Mouse (Mus musculus) adrenal gland, postnatal 36 days (tissue): ENCODE results near the gene Parva. TPM values are rescaled to one million over a fixed set of nuclear protein-coding genes. Genes with fewer than 3 reads are reported as not detected.
A peak's percentile ranks its signal among the peaks of the same experiment; 100 is the strongest.

Source experiments
- DNase-seq, 2 experiments: peaks; one replicate each; pipeline ENCODE4 v3.0.0; 2021; ENCODE audit warnings: mixed read lengths in 1 of 2
- total RNA-seq, 2 experiments: library from RNA; stranded (reverse); gene quantifications; 2 replicates each; pipeline ENCODE4 v1.2.3; 2021

Parva gene
- total RNA-seq, 2 experiments from 2014 or later: 98.6 to 107 TPM

DNA sequence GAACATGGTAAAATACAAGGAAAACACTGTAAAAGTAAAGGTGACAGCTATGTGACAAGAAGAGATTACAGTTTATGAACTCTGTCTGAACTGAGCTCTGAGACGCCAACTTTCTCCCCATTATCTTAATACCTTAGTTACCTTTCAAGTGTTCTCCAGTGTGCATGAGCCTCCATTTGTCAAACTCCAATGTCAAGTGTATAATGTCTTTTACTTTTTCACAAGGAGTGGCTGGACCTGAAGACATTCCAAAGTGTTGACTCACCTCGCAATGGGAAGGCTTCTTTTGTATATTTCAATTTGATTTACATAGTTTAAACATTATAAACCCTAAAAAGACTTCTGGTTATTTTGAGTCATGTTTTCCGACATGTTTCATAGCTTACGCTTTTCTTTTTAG is 3.9 kb upstream of the Parva start:
- DNase-seq: no peak

DNA sequence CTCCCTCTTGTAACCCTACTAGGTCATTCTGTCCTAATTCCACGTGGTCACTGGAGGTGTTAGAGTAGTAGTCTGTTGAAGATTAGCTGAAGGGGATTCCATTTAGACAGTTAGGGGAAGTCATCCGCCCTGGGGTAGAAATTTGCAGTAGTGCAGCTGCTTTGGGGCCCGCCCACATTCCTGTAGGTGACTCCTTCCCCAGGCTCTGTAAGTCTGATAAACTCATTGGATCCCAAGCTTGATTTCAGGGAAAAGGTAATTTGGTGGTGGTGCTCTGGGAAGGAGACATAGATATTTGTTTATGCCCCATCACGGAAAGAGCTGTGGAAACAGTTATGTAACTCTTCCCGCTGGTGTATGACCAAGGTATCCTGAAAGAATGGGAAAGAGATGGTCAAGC is 494 bp upstream of the Parva start:
- DNase-seq: no peak

- DNase-seq: peak; percentile 95
Observed at GRCm38 (mm10) chr7:112428158-112428535, 842 bp downstream of the Parva start.

DNA sequence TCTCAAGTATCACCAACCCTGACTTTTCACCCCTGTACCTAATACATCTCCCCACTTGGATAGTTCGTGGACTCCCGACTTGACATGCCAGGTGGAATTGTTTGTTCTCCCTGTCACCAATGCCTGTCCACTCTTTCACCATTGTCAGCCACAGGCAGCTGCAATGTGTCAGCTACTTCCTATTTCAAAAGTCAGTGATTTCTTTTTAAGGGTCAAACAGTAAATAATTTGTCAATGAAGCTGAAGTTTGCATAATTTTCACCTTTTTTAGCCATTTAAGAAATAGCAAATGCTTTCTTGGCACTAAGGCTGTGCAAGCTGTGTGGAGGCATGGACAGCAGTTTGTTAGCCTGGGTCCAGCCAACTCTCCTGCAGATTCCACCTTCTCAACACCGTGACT is 12.5 kb downstream of the Parva start:
- DNase-seq: no peak

DNA sequence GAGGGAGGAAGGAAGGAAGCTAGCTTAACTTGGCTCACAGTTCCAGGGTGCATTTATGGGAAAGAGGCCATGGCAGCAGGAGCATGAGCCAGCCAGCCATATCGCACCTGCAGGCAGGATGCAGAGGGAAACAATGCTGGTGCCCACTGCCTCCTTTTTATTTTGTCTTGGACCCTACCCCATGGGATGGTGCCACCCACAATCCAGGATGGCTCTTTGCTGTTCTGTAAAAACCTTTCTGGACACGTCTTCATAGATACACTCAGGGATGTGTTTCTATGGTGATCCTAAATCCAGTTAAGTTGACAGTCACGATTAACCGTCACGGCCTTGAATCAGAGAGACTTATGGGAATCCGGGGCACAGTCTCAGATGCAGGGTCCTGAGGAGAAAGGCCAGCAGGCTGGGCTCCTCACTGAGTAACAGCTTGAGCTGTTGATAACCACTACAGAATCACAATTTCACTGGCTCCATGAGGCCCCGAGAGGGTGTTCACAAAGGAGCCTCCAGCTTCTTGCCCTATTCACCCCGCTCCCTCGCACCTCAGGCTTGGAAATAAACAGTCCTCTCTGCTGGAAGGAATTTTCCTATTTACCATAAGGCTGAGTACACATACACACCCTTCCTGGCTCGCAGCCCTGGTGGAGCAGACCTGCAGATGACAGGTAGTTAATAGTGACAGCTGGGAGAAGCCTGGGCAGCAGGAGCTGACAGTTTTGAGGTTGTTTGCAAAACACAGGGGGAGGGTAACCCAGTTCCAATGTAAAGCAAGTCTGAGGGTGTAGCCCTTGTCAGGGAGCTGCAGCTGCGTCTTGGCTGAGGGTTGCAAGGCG is 17.1 kb downstream of the Parva start:
- DNase-seq: no peak

GRCm38 (mm10) chr7:112444985-112445367 is 17.7 kb downstream of the Parva start:
- DNase-seq: no peak

GRCm38 (mm10) chr7:112446498-112446897 is 19.2 kb downstream of the Parva start:
- DNase-seq: no peak

- peak; percentile 50 to 74 for DNase-seq
Observed at GRCm38 (mm10) chr7:112449954-112450700, 22.8 kb downstream of the Parva start.

GRCm38 (mm10) chr7:112452471-112452870 is 25.2 kb downstream of the Parva start:
- no peak for DNase-seq

DNA sequence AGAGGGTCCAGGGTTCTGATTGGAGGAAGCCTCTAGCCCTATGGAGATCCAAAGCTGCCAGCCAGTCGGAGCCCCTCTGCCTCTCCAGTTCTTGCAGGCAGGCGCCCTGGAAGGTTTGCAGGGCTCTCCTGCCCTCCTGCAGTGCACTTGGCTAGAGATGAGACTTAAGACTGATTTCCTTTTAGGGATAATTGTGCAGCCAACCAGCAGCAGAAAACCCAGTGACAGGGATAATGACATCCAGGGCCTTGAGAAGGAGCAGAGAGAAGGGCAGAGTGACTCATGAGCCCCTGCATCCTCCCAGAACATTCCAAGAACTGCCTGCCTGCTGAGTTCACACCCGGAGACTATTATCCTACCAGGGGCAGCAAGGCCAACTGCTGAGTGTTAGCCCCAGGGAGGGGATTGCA is 26.5 kb downstream of the Parva start:
- DNase-seq: peak; percentile 61 to 72

DNA sequence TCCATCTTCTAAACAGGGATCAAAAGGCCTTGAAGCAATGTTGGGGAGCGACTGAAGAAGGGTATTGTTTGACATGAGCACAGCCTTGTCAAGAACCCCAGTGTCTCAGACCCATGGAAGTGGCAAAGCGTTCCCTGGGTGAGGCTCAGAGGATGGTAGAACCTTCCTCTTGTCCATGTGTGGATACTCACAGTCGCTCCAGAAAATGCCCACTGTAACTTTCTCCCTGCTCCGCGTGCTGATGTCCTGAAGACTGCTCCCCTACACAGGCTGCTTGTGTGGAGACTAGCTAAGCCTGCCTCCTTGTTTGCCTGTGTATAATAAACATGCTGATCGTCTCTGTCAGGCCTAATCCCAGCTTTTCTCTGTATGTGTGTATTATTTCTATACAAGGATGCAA is 27.1 kb downstream of the Parva start:
- DNase-seq: no peak

GRCm38 (mm10) chr7:112454951-112455350 is 27.6 kb downstream of the Parva start:
- DNase-seq: no peak

GRCm38 (mm10) chr7:112455566-112456110 is 28.3 kb downstream of the Parva start:
- no peak for DNase-seq

DNA sequence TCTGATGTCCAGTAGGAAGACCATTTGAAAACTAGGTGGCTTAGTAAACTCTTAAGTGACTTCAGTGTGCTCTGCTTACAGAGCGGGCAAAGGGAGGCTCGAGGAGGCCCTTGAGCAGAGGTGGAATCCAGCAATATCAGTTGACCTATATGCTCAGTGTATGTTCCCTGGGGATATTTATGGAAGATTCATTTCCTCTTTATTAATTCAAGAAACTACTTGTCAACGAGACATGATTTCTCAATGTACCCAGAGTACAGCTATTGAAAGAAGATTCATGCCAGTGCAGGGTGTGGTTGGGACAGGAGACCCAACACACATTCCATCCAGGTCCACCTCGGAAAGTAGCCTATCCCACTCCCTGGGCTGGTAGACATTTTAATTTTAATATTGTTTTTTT is 30.1 kb downstream of the Parva start:
- no peak for DNase-seq

- DNase-seq: no peak
Observed at GRCm38 (mm10) chr7:112457920-112458319, 30.6 kb downstream of the Parva start.

GRCm38 (mm10) chr7:112458440-112458839 is 31.1 kb downstream of the Parva start:
- DNase-seq: peak; percentile 74 to 77

DNA sequence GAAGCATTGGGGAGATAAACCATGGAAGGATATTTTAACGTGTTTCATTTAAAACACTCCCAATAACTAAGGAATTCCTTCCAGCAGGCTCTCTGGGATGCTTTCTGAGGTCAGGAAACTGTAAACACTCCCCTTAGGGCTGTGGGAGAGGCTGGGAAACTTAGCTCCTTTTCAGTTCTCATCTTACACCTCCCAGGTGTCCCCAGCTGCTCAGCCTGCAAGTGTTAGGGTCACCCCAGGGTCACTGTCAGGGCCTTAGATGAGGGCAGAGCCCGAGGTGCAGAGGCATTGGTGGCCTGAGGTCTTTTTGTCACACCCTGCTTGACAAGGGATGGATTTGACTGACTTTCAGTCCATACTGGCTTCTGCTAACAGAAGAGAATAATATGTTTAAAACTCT is 35.8 kb downstream of the Parva start:
- no peak for DNase-seq

GRCm38 (mm10) chr7:112465920-112466319 is 38.6 kb downstream of the Parva start:
- peak in 1 of 2 experiments; percentile 46 for DNase-seq

DNA sequence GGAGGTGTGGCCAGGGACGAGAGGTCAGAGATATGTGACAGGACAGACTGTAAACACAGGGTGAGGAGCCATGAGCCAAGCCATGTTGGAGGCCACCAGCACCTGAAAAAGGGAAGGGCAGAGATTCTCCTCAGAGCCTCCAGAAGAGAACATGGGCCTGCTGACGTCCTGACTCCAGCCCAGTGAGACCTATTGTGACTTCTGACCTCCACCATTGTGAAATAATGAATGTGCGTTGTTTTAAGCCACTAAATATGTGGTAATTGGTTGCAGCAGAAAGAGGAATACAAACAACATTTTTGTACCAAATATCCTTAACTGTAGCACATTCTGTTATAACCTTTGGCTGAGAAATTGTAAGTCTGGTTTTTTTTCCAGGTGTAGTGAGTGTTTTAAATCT is 39.5 kb downstream of the Parva start:
- DNase-seq: no peak

- peak; percentile 50 to 51 for DNase-seq
Observed at GRCm38 (mm10) chr7:112467687-112468111, 40.4 kb downstream of the Parva start.

GRCm38 (mm10) chr7:112469817-112470216 is 42.5 kb downstream of the Parva start:
- peak; percentile 84 to 92 for DNase-seq

GRCm38 (mm10) chr7:112471316-112471715 is 44.0 kb downstream of the Parva start:
- DNase-seq: peak in 1 of 2 experiments; percentile 27
